Mouse (Mus musculus) embryonic facial prominence, embryonic 11.5 days (tissue): ENCODE measurements around the gene Kcnv2. TPM values are rescaled to one million over a fixed set of nuclear protein-coding genes. Genes with fewer than 3 reads are reported as not detected.
A peak's percentile ranks its signal among the peaks of the same experiment; 100 is the strongest.

ENCODE experiments used
- ATAC-seq: fragments of 200-750 bp; cut with Nextera tagmentation; replicated peaks from 2 replicates; pipeline ENCODE4 v1.8.0; 2017; ENCODE audit warnings: low read depth; ENCODE audit not compliant: insufficient number of reproducible peaks, low FRiP score, low TSS enrichment
- DNase-seq: peaks from one replicate; pipeline ENCODE4 v3.0.0-alpha.2; 2015; ENCODE audit warnings: low spot score
- H3K27ac ChIP-seq: fragments of 300-500 bp; sonication (generic); replicated peaks from 2 replicates; pipeline ENCODE4 v1.5.1; 2014; ENCODE audit warnings: mild to moderate bottlenecking, low read depth, low read length, control low read depth
- H3K27me3 ChIP-seq: fragments of 300-500 bp; sonication (generic); 2 replicates; pipeline ENCODE4 v1.6.1; 2014; ENCODE audit warnings: mild to moderate bottlenecking, low read length, moderate library complexity, mixed read lengths; ENCODE audit not compliant: control insufficient read depth, insufficient read depth
- H3K36me3 ChIP-seq: fragments of 300-500 bp; sonication (generic); replicated peaks from 2 replicates; pipeline ENCODE4 v1.6.1; 2014; ENCODE audit warnings: low read depth, mild to moderate bottlenecking, low read length, moderate library complexity, mixed read lengths; ENCODE audit not compliant: control insufficient read depth, insufficient read depth
- H3K4me1 ChIP-seq: fragments of 300-500 bp; sonication (generic); 2 replicates; pipeline ENCODE4 v1.6.1; 2014; ENCODE audit warnings: low read length, mixed read lengths; ENCODE audit not compliant: control insufficient read depth, insufficient read depth
- H3K4me2 ChIP-seq: fragments of 300-500 bp; sonication (generic); 2 replicates; pipeline ENCODE4 v1.6.1; 2014; ENCODE audit warnings: low read depth, mild to moderate bottlenecking, control low read depth, low read length, moderate library complexity
- H3K4me3 ChIP-seq: fragments of 300-500 bp; sonication (generic); 2 replicates; pipeline ENCODE4 v1.5.1; 2014; ENCODE audit warnings: low read depth, low read length, control low read depth
- H3K9ac ChIP-seq: fragments of 300-500 bp; sonication (generic); replicated peaks from 2 replicates; pipeline ENCODE4 v1.6.1; 2014; ENCODE audit warnings: mild to moderate bottlenecking, control low read depth, low read length
- H3K9me3 ChIP-seq: fragments of 300-500 bp; sonication (generic); replicated peaks from 2 replicates; pipeline ENCODE4 v1.6.1; 2016; ENCODE audit warnings: mild to moderate bottlenecking, low read length, inconsistent platforms, mixed read lengths; ENCODE audit not compliant: control insufficient read depth
- WGBS: fragments of 180-500 bp; shearing (Covaris S2); extraction: QIAGEN DNeasy Blood & Tissue Kit; methylation state at CpG from one replicate; pipeline ENCODE4 v1.1.7; 2014; 5-methylcytosine and 5-hydroxymethylcytosine counted together
- polyA plus RNA-seq: library from polyadenylated mRNA; unstranded; fragments of >200 nt; fragmentation: Nextera tagmentation; extraction: Ambion mirVana; gene quantifications from 2 replicates; pipeline ENCODE4 v1.2.1, GENCODE M21; 2014

Kcnv2 gene
- polyA plus RNA-seq, 1 experiment from 2014 or later = 0.14 TPM

GRCm38 (mm10) chr19:27332207-27332794 lies 9.9 kb downstream of the Kcnv2 start:
- H3K4me3 ChIP-seq = no peak overlapping the region
- no peak overlapping the region for H3K9ac ChIP-seq
- no peak overlapping the region for H3K4me2 ChIP-seq
- no peak overlapping the region for H3K27ac ChIP-seq
- no peak for ATAC-seq
- no peaks in the 10 kb centered on the region for H3K9me3 ChIP-seq
- no peaks in the 10 kb centered on the region for H3K27me3 ChIP-seq
- peak; percentile 24 for DNase-seq
- no peaks in the 10 kb centered on the region for H3K36me3 ChIP-seq
- no peaks in the 10 kb centered on the region for H3K4me1 ChIP-seq
- 46% methylated on average over 6 of the region's 6 CpGs for WGBS

GRCm38 (mm10) chr19:27336126-27336917 lies 13.9 kb downstream of the Kcnv2 start:
- Histone ChIP-seq H3K9ac (no peak overlapping the region), H3K27ac (no peak overlapping the region), H3K4me1 (no peaks in the 10 kb centered on the region), H3K36me3 (no peaks in the 10 kb centered on the region), H3K9me3 (no peaks in the 10 kb centered on the region), H3K4me3 (no peak overlapping the region), H3K27me3 (no peaks in the 10 kb centered on the region), H3K4me2 (no peak overlapping the region)
- WGBS = 79% methylated on average over 4 of the region's 4 CpGs
- ATAC-seq = no peak
- DNase-seq = no peak

- H3K36me3 ChIP-seq = no peaks in the 10 kb centered on the region
- no peaks in the 10 kb centered on the region for H3K4me1 ChIP-seq
- 78% methylated on average over 1 of the region's 1 CpGs for WGBS
- H3K9me3 ChIP-seq = no peaks in the 10 kb centered on the region
- H3K9ac ChIP-seq = no peak overlapping the region
- ATAC-seq = no peak
- H3K27ac ChIP-seq = no peak overlapping the region
- no peak overlapping the region for H3K4me2 ChIP-seq
- H3K27me3 ChIP-seq = no peaks in the 10 kb centered on the region
- no peak for DNase-seq
- H3K4me3 ChIP-seq = no peak overlapping the region
These were observed 24.1 kb downstream of the Kcnv2 start for GRCm38 (mm10) chr19:27346501-27346900.

GRCm38 (mm10) chr19:27351700-27352099 lies 29.3 kb downstream of the Kcnv2 start:
- H3K4me3 ChIP-seq = no peak overlapping the region
- no peak for ATAC-seq
- no peaks in the 10 kb centered on the region for H3K36me3 ChIP-seq
- H3K4me1 ChIP-seq = no peaks in the 10 kb centered on the region
- no peak overlapping the region for H3K4me2 ChIP-seq
- WGBS = 88% methylated on average over 6 of the region's 6 CpGs
- no peak overlapping the region for H3K27ac ChIP-seq
- DNase-seq = no peak
- H3K9me3 ChIP-seq = no peaks in the 10 kb centered on the region
- H3K9ac ChIP-seq = no peak overlapping the region
- no peaks in the 10 kb centered on the region for H3K27me3 ChIP-seq

- H3K4me3 ChIP-seq = no peak overlapping the region
- ATAC-seq = no peak
- no peaks in the 10 kb centered on the region for H3K9me3 ChIP-seq
- H3K27ac ChIP-seq = no peak overlapping the region
- no peaks in the 10 kb centered on the region for H3K36me3 ChIP-seq
- no peak for DNase-seq
- no peaks in the 10 kb centered on the region for H3K27me3 ChIP-seq
- no peak overlapping the region for H3K9ac ChIP-seq
- H3K4me2 ChIP-seq = no peak overlapping the region
- no peaks in the 10 kb centered on the region for H3K4me1 ChIP-seq
These were observed 38.0 kb downstream of the Kcnv2 start for GRCm38 (mm10) chr19:27360381-27360780.

GRCm38 (mm10) chr19:27363891-27364290 lies 41.5 kb downstream of the Kcnv2 start:
- no peak overlapping the region for H3K9ac ChIP-seq
- ATAC-seq (no peak), DNase-seq (no peak)
- H3K4me2 ChIP-seq = no peak overlapping the region
- H3K27ac ChIP-seq = no peak overlapping the region
- H3K36me3 ChIP-seq = no peaks in the 10 kb centered on the region
- 63% methylated on average over 4 of the region's 4 CpGs for WGBS
- no peaks in the 10 kb centered on the region for H3K9me3 ChIP-seq
- H3K4me1 ChIP-seq = no peaks in the 10 kb centered on the region
- H3K27me3 ChIP-seq = no peaks in the 10 kb centered on the region
- H3K4me3 ChIP-seq = no peak overlapping the region

GRCm38 (mm10) chr19:27364521-27364931 lies 42.1 kb downstream of the Kcnv2 start:
- Histone ChIP-seq H3K4me3 (no peak overlapping the region), H3K27me3 (no peaks in the 10 kb centered on the region), H3K4me1 (no peaks in the 10 kb centered on the region), H3K36me3 (no peaks in the 10 kb centered on the region), H3K27ac (no peak overlapping the region), H3K4me2 (peak overlapping the region; percentile 11; the same call in 1 of the 2 replicates), H3K9me3 (no peaks in the 10 kb centered on the region), H3K9ac (no peak overlapping the region)
- WGBS = 10% methylated on average over 8 of the region's 8 CpGs
- DNase-seq = peak; percentile 48
- ATAC-seq = no peak

- ATAC-seq = no peak
- H3K4me1 ChIP-seq = no peaks in the 10 kb centered on the region
- DNase-seq = no peak
- H3K4me2 ChIP-seq = no peak overlapping the region
- no peak overlapping the region for H3K9ac ChIP-seq
- no peaks in the 10 kb centered on the region for H3K36me3 ChIP-seq
- WGBS = 85% methylated on average over 10 of the region's 10 CpGs
- H3K9me3 ChIP-seq = no peaks in the 10 kb centered on the region
- H3K4me3 ChIP-seq = no peak overlapping the region
- no peaks in the 10 kb centered on the region for H3K27me3 ChIP-seq
- H3K27ac ChIP-seq = no peak overlapping the region
These were observed 43.8 kb downstream of the Kcnv2 start for GRCm38 (mm10) chr19:27366113-27366746.
